Mouse (Mus musculus) olfactory bulb, adult 2 months (tissue): ENCODE results near the gene Uggt2. TPM values are rescaled to one million over a fixed set of nuclear protein-coding genes. Genes with fewer than 3 reads are reported as not detected.
A peak's percentile ranks its signal among the peaks of the same experiment; 100 is the strongest.

Experiments used
- H3K27ac ChIP-seq: fragments of 200-500 bp; 2 replicates; pipeline ENCODE4 v1.5.1; 2012; ENCODE audit warnings: low read depth, low read length; ENCODE audit not compliant: insufficient read depth
- H3K4me1 ChIP-seq: fragments of 200-500 bp; 2 replicates; pipeline ENCODE4 v1.6.1; 2012; ENCODE audit warnings: low read length; ENCODE audit not compliant: control insufficient read depth, insufficient read depth
- H3K4me3 ChIP-seq: fragments of 200-500 bp; 2 replicates; pipeline ENCODE4 v1.5.1; 2012; ENCODE audit warnings: mild to moderate bottlenecking, low read depth, low read length, moderate library complexity; ENCODE audit not compliant: insufficient read depth
- CTCF ChIP-seq: fragments of 200-500 bp; IDR thresholded peaks from 2 replicates; pipeline ENCODE4 v1.5.1; 2012; ENCODE audit warnings: low read depth, mild to moderate bottlenecking, low read length, moderate library complexity; ENCODE audit not compliant: insufficient read depth
- POLR2A ChIP-seq: fragments of 200-500 bp; IDR thresholded peaks from 2 replicates; pipeline ENCODE4 v1.6.1; 2012; ENCODE audit warnings: mild to moderate bottlenecking, low read depth, low read length, moderate library complexity; ENCODE audit not compliant: insufficient read depth
- WGBS: fragments of 180-500 bp; shearing (Covaris S2); methylation state at CpG from one replicate; pipeline ENCODE4 v1.1.7; 2018; 5-methylcytosine and 5-hydroxymethylcytosine counted together
- polyA plus RNA-seq: library from polyadenylated mRNA; stranded (reverse); fragments of >200 nt; gene quantifications from 2 replicates; pipeline ENCODE4 v1.2.4, GENCODE M21; 2012; ENCODE audit warnings: low replicate concordance; ENCODE audit not compliant: missing spikeins, insufficient read depth, insufficient read length

Uggt2 gene
- polyA plus RNA-seq, 1 experiment: not detected

DNA sequence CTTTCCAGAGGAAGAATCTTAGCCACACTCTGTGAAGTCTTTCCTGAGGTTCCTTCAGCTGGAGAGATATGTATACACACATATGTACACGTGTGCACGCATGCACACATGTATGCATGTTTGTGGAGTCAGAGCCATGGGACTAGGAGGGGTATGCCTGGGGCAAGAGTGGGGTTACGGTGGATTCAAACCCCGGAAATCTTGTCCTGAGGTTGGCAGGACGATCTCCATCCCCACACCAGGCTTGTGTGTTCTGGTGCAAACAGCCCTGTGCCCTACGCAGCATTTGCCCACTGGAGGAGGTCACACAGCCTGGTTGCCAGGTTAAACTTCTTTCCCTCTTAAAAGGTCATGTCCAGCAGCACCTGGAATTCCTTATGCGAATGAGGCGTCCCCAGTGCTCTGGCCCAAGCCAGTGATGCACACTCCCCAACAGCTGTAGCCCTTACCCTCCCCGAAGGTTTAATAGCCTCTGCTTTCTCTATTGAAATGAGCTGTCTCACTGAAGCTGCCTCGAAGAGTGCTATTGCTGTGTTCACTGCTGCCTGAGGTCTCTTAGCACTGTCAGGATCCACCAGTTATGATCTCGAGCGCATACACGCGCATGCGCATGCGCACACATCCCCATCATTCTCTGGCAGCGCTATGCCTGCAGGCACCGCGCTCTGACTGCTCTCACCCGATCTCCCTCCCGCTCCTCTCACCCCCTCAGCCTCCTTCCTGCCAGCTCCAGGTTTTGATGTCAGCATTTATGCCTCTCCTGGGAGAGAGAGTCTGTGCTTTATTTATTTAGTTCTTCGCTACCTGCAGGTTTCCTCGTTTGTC is 86.4 kb downstream of the Uggt2 start:
- Histone ChIP-seq H3K4me1 (peaks cover 6% of the 10 kb centered on the region), H3K4me3 (peak overlapping the region; percentile 6; the same call in 1 of the 2 replicates), H3K27ac (peak overlapping the region; percentile 56; the same call in 1 of the 2 replicates)
- TF ChIP-seq CTCF: no peak
- TF ChIP-seq POLR2A: no peak
- WGBS: 67% methylated on average over 23 of the region's 23 CpGs

DNA sequence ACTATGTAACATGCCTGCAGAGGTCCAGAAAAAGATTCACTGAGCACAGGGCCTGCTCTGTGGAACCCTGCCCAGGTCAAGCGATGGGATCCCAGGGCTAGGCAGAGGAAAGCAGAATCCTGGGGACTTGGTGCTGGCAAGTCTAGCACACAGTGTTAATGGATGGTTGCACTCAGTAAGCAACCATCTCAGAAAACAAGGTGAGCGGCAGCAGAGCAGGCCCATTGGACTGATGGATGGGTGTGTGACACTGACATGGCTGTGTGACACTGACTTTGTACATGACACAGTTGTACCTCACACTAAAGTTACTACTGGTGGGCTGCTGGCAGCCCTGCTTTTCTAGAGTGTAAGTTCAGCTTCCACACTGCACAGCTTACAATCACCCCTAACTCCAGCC is 89.7 kb downstream of the Uggt2 start:
- 92% methylated on average over 2 of the region's 2 CpGs for WGBS
- no peak overlapping the region for H3K4me3 ChIP-seq
- TF ChIP-seq CTCF: no peak
- no peak for TF ChIP-seq POLR2A
- H3K4me1 ChIP-seq: peaks cover 9% of the 10 kb centered on the region
- H3K27ac ChIP-seq: no peak overlapping the region

DNA sequence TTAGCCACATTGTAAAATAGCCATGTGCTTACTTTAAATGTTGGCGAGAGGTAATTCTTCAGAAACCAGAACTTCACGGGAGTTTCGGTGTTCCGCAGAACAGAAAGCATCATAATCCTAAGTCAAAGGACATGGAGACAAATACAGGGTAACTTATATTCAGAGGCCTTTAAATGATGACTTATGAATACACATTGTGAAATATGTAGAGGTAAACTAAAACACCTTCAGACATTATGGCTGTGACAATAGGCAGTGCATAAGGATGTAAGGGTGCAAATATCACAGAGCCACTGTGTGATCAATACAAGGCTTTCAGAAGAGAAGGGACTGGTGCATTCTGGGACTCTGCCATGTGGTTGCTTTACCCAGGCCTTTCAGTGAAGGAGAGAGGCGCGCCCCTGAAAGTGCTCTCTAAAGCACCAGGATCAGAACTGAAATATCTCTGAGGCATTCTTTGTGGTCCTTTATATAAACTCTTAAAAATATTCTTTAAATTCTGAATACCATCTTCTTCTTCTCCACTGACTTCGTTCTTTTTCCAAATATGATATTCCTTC is 91.1 kb downstream of the Uggt2 start:
- no peak for TF ChIP-seq POLR2A
- TF ChIP-seq CTCF: no peak
- WGBS: 34% methylated on average over 7 of the region's 7 CpGs
- peaks cover 5% of the 10 kb centered on the region for H3K4me1 ChIP-seq
- no peak overlapping the region for H3K27ac ChIP-seq
- no peak overlapping the region for H3K4me3 ChIP-seq

DNA sequence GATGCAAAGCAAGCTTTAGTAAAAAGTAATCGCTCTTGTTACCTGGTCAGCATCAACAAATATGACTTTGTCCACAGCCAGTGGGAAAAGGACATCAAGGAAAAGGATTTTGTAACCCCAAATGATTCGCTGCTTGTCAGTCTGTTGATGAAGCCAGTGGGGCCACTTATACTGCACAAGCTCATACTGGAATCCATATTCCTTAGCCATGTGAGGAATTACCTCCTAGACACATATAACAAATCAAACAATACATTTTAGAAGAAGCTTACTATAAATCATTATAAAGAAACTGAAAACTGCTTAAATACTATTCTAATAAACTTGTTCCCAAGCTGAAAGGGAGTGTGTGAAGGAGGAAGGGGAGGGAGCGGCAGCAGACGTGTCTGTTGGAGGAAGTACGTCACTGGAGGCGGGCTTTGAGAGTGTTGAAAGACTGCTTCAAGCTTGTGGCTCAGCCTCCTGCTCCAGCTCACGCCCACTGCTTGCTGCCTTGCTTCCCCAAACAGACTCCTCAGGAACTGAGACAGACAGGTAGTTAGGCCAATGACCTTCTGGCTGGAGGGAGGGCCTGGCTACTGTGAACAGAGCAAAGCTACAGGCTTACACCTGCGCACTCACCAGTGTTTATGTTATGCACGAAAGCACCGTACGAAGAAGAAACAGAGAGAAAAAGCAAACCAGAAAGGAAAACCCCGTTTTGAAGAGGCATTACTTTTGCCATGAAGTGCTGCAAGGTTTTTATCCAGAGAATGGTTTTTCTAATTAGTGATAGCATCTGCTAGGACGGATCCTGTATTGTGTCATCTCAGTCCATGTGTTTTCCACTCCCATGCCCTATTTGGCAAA is 91.9 kb downstream of the Uggt2 start:
- WGBS: 1% methylated on average over 13 of the region's 13 CpGs
- Histone ChIP-seq H3K27ac (peak overlapping the region; percentile 68; the same call in 1 of the 2 replicates), H3K4me3 (peak overlapping the region; percentile 18), H3K4me1 (0 out of 2 replicates have a peak, but pooled peaks cover 2% of the 10 kb centered on the region)
- TF ChIP-seq CTCF: no peak
- 0 out of 2 replicates have a peak, but pooled peaks have one; percentile 18 for TF ChIP-seq POLR2A

DNA sequence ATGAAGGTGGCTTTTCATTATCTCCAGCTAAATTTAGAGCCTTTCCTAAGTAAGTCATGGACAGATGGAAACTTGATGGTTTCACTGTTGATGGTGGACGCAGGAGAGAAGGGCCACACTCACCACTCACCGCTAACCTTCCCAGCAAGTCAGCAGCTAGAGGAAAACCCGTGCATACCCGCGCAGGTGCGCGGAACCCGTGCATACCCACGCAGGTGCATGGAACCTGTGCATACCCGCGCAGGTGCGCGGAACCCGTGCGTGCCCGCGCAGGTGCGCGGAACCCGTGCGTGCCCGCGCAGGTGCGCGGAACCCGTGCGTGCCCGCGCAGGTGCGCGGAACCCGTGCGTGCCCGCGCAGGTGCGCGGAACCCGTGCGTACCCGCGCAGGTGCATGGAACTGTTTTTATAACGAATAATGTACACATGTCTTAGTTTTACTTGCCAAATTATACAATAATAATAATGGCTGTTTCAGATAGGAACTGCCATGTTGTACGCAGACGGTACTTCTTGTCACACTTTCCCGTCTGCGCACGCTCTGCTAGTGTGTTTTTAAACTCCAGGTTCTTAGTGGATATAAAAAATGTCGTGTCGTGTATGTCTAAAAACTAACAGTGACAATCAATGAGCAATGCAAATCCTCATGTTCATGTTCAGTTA is 92.7 kb downstream of the Uggt2 start:
- TF ChIP-seq CTCF: no peak
- TF ChIP-seq POLR2A: no peak
- 1% methylated on average over 49 of the region's 49 CpGs for WGBS
- H3K4me1 ChIP-seq: 0 out of 2 replicates have a peak, but pooled peaks cover 2% of the 10 kb centered on the region
- peak overlapping the region; percentile 46 for H3K4me3 ChIP-seq
- peak overlapping the region; percentile 68; the same call in 1 of the 2 replicates for H3K27ac ChIP-seq

DNA sequence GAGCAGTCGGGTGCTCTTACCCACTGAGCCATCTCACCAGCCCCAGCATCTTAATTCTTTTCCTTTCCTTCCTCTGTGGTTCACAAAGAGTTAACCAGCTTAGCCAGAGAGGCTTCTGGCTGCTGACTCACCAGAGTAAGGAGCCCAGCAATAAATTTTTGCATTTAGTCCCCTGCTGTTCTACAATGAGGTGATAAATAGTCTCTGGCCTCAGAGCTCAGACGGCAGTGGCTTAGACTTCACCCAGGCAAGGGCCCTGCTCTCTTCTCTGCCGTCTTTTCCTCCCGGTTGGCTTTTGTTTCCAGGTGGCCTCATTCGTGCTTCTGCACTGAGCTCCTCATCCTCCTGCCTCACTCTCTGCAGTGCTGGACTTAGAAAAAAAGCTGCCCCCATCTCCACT is 93.4 kb downstream of the Uggt2 start:
- Histone ChIP-seq H3K4me1 (0 out of 2 replicates have a peak, but pooled peaks cover 2% of the 10 kb centered on the region), H3K27ac (peak overlapping the region; percentile 67; the same call in 1 of the 2 replicates), H3K4me3 (no peak overlapping the region)
- TF ChIP-seq POLR2A: no peak
- no peak for TF ChIP-seq CTCF
- 11% methylated on average over 5 of the region's 5 CpGs for WGBS

DNA sequence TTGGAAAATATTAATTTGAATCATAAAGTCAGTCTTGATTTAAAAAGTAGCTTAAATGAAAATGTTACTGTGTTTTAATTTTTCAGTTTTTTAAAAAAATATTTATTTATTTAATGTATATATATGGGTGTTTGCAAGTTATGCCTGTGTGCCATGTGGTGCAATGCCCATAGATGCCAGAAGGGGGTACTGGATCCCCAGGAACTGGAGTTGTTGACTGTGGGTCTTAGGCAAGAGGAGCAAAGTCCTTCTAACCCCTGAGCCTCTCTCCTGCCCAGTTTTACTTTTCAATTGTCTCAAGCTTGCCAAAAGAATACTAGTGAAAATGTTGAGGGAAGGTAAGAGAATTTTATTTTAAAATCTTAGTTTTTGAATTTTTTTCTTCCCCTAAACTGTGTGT is 95.9 kb downstream of the Uggt2 start:
- H3K4me1 ChIP-seq: 0 out of 2 replicates have a peak, but pooled peaks cover 2% of the 10 kb centered on the region
- TF ChIP-seq POLR2A (no peak), CTCF (no peak)
- no peak overlapping the region for H3K4me3 ChIP-seq
- no peak overlapping the region for H3K27ac ChIP-seq

DNA sequence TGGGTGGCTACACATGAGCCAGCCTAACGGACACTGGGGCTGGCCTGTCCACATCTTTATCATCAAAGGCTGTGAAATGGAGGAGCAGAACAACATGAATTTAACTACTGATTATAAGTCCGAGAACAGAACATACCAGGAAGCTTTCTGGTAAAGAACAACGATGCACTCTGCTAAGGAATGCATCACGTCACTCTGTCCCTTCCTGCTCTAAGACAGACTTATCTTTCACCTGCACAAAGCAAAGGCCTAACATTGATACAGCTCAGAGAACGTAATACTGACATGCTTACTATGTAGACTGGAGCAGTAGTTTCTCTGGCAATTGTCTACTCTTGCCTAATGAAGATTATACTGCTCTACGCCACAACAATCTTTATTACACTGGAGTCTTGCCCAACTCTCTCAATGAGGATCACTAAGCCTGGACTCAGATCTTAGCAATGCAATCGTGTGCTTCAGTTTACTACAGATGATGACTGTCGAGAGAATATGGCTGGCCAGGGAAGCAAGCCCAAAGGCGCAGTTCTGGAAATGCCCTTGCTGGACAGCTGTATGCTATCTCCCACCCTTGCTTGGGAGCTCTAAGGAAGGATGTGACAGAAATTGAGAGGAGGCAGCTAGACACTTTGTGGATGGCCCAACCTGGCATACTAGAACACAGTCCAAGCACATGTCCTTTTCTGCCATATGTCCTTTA is 103.9 kb downstream of the Uggt2 start:
- WGBS: 88% methylated on average over 9 of the region's 9 CpGs
- Histone ChIP-seq H3K27ac (no peak overlapping the region), H3K4me1 (no peaks in the 10 kb centered on the region), H3K4me3 (no peak overlapping the region)
- TF ChIP-seq CTCF: no peak
- TF ChIP-seq POLR2A: no peak
